Mouse (Mus musculus) brain, embryonic 14.5 days (tissue): Measurements from ENCODE around the gene Prkd1. TPM values are rescaled to one million over a fixed set of nuclear protein-coding genes. Genes with fewer than 3 reads are reported as not detected.
A peak's percentile ranks its signal among the peaks of the same experiment; 100 is the strongest.

Source experiments
- DNase-seq: peaks from one replicate; pipeline ENCODE4 v3.0.0-alpha.2; 2011; ENCODE audit warnings: low read depth
- CTCF ChIP-seq: fragments of 200-500 bp; IDR thresholded peaks from 2 replicates; pipeline ENCODE4 v1.5.1; 2012; ENCODE audit warnings: inconsistent platforms, mild to moderate bottlenecking, moderate library complexity, borderline replicate concordance; ENCODE audit not compliant: insufficient read depth, insufficient read length; ENCODE audit errors: extremely low read depth
- POLR2A ChIP-seq: fragments of 200-500 bp; IDR thresholded peaks from 2 replicates; pipeline ENCODE4 v1.6.1; 2012; ENCODE audit warnings: mild to moderate bottlenecking, inconsistent platforms, borderline replicate concordance; ENCODE audit not compliant: poor library complexity, insufficient read depth, insufficient read length, severe bottlenecking; ENCODE audit errors: extremely low read depth
- polyA plus RNA-seq: library from polyadenylated mRNA; depleted of rRNA; stranded (reverse); fragments of >200 nt; gene quantifications from 2 replicates; pipeline ENCODE4 v1.2.3, GENCODE M21; 2012

Prkd1 gene
- polyA plus RNA-seq, 1 experiment = 5.0 TPM

DNA sequence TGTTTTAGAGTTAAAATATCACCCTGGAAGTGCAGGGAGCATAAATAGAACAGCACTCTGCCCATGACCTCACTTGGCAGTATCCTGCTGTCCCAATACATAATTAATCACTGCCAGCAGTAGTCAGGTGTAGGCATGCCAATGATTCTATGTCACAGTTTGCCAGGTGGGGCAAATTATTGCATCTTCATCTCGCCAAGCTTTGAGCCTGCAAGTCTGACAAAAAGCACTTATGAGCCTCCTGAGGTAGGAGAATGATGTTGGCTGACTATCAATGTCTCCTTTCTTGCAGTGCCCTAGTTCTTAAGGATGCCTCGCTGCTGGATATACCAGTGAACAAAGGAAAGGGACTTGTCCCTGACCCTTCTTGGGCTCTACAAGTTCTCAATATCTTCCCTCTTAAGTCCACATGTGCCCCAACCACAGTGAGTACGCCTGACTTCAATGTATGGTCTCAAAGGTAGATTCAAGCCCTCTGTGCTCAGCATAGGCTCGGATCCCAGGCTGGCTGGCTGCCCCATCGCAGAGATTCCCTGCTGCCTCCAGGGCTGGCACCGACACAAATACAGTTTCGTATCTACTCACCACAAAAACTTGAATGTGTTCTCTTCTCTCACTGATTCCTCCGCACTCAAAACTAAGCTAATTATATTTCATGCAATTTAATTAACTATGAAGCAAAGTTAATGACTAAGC is 98.9 kb downstream of the Prkd1 start:
- peak; percentile 87 for DNase-seq
- TF ChIP-seq CTCF (no peak), POLR2A (no peak)

DNA sequence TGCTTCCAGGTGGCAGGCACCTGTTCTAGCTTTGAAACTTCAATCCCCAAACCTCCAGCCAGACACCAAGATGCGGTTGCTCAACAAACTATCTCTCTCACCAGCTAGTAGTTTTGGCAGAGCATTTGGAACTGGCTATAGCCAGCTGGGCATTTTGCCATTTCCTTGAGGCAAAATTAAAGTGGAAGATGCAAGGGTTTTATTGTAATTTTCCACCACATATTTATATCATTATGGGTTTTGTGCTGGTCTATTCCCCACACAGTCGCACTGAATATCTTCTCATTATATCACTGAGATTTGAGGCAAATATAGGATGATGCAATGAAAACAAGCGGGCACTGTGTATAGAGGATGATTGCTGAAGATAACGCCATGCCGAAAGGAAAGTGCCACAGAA is 102.5 kb downstream of the Prkd1 start:
- peak; percentile 76 for DNase-seq
- TF ChIP-seq CTCF (no peak), POLR2A (no peak)

- TF ChIP-seq CTCF = no peak
- TF ChIP-seq POLR2A = no peak
- DNase-seq = no peak
Observed at GRCm38 (mm10) chr12:50545610-50545919, 103.3 kb downstream of the Prkd1 start.

- no peak for TF ChIP-seq POLR2A
- TF ChIP-seq CTCF = no peak
- DNase-seq = peak; percentile 70
Observed at GRCm38 (mm10) chr12:50544855-50545609, 103.9 kb downstream of the Prkd1 start.

DNA sequence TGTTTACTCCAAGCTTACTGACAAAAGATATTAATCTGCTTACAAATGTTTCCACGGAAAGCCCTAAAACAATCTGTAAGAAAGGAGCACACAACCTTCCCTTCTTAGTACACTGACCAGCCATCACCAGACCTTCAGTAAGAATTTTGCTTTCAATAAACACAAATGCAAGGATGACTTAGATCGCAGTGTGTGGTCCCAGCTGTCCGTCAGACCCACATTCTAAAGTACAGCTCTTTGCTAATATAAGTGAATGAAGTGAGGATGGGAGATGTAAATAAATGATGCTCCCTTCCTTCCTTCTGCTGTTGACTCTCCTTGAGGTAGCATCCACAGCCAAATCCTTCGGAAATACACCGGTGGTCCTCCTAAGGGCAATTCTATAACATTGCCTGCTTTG is 108.1 kb downstream of the Prkd1 start:
- no peak for TF ChIP-seq POLR2A
- TF ChIP-seq CTCF = no peak
- DNase-seq = no peak

- peak; percentile 88 for DNase-seq
- TF ChIP-seq CTCF = no peak
- no peak for TF ChIP-seq POLR2A
Observed at GRCm38 (mm10) chr12:50538296-50538965, 110.5 kb downstream of the Prkd1 start.

DNA sequence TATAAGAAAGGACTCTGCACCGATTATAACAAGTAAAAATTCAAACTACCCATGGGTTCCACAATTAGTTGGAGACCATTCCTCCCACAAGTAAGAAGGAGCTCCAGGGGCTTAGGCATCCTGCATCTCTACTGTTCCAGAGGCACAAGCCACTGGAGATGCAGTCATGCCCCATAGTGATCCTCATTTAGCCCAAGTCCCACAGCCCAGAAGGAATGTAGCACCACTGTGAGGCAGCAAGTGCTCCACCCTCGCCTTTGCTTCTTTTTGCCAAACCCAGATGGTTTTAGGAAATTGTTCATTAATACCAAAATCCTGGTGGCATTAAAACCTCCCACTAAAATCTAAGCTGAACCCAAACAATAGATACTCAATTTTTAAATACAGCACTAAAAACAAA is 111.1 kb downstream of the Prkd1 start:
- TF ChIP-seq POLR2A (no peak), CTCF (no peak)
- DNase-seq = no peak

DNA sequence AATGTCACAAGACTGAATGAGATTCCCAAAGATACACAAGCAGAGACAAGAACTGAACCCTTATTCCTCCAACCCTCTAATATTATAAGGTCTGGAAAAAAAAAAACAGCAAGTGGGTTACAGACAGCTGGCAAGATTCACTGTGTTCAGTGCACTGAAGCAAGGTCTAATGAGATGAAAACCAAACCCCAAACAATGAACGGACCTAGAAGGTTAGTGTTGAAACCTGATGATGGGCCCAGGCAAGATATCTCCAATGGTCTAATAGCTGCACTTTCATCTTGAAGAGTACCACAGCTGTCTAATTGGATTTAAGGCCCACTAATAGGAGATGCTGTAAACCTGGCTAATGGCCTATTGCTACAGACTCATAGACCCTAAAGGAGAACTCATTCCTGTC is 111.9 kb downstream of the Prkd1 start:
- TF ChIP-seq CTCF (no peak), POLR2A (no peak)
- peak; percentile 13 for DNase-seq

GRCm38 (mm10) chr12:50528633-50529032 is 120.3 kb downstream of the Prkd1 start:
- no peak for TF ChIP-seq CTCF
- TF ChIP-seq POLR2A = no peak
- no peak for DNase-seq

- no peak for TF ChIP-seq POLR2A
- TF ChIP-seq CTCF = no peak
Observed at GRCm38 (mm10) chr12:50524061-50524460, 124.8 kb downstream of the Prkd1 start.

DNA sequence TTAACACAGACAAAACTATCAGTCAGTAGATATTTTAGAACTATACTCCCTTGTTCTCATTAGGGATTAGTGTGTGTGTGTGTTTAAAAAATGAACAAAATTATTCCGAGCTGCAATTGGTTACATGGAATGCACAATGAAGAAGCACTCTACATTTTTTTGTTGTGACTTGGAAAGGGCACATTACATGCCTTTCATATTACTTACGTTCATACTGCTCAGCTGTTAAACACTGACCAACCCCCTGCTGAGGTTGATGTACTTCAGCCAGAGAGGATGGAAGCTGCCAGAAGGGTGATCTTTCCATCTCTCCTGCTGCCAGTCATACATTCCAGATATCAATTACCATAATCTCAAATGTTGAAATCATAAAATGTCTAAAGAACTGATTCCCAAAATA is 134.4 kb downstream of the Prkd1 start:
- no peak for DNase-seq
- TF ChIP-seq CTCF = no peak
- TF ChIP-seq POLR2A = no peak

More at GRCm38 (mm10) chr12:50524061-50524460, 124.8 kb downstream of the Prkd1 start:
- no peak for DNase-seq
